Mouse (Mus musculus): Measurements from ENCODE around the gene 4931429L15Rik. TPM values are rescaled to one million over a fixed set of nuclear protein-coding genes. Genes with fewer than 3 reads are reported as not detected.
"Not testable (repeated sequence)": the region's sequence is repeated elsewhere in the genome, so short reads cannot be mapped to it uniquely, and the experiment has no call there.

4931429L15Rik gene
- polyA plus RNA-seq, 1 experiment from 2014 or later: not detected

GRCm38 (mm10) chr9:46337331-46337730 lies 17.5 kb upstream of the 4931429L15Rik start:
- WGBS: 33% methylated on average over 7 of the region's 7 CpGs
- Histone ChIP-seq H3K4me3 (no peak overlapping the region), H3K9ac (no peak overlapping the region), H3K4me1 (peaks cover 25% of the 10 kb centered on the region), H3K9me3 (no peaks in the 10 kb centered on the region), H3K36me3 (replicated peaks) (no peaks in the 10 kb centered on the region), H3K27ac (peak overlapping the region; percentile 56), H3K27me3 (replicated peaks) (0 out of 2 replicates have a peak, but pooled peaks cover 4% of the 10 kb centered on the region), H3K4me2 (no peak overlapping the region)
- no peak for ATAC-seq (replicated peaks)

- not testable (repeated sequence) for H3K4me2 ChIP-seq; H3K4me3 ChIP-seq; H3K27me3 ChIP-seq (replicated peaks); H3K27ac ChIP-seq; ATAC-seq (replicated peaks); H3K36me3 ChIP-seq (replicated peaks); H3K9me3 ChIP-seq; H3K9ac ChIP-seq
- 69% methylated on average over 13 of the region's 14 CpGs for WGBS
- peaks cover 25% of the 10 kb centered on the region for H3K4me1 ChIP-seq
Measured at GRCm38 (mm10) chr9:46336294-46336693, 16.5 kb upstream of the 4931429L15Rik start.

GRCm38 (mm10) chr9:46335461-46335995 lies 15.7 kb upstream of the 4931429L15Rik start:
- H3K9me3 ChIP-seq: no peaks in the 10 kb centered on the region
- H3K9ac ChIP-seq: no peak overlapping the region
- H3K36me3 ChIP-seq (replicated peaks): no peaks in the 10 kb centered on the region
- 0 out of 2 replicates have a peak, but pooled peaks cover 4% of the 10 kb centered on the region for H3K27me3 ChIP-seq (replicated peaks)
- H3K4me2 ChIP-seq: no peak overlapping the region
- no peak for ATAC-seq (replicated peaks)
- 78% methylated on average over 10 of the region's 10 CpGs for WGBS
- no peak overlapping the region for H3K4me3 ChIP-seq
- H3K4me1 ChIP-seq: peaks cover 25% of the 10 kb centered on the region
- no peak overlapping the region for H3K27ac ChIP-seq

- 0 out of 2 replicates have a peak, but pooled peaks cover 4% of the 10 kb centered on the region for H3K27me3 ChIP-seq (replicated peaks)
- ATAC-seq (replicated peaks): no peak
- H3K4me3 ChIP-seq: no peak overlapping the region
- H3K4me2 ChIP-seq: no peak overlapping the region
- no peak overlapping the region for H3K27ac ChIP-seq
- no peaks in the 10 kb centered on the region for H3K9me3 ChIP-seq
- no peaks in the 10 kb centered on the region for H3K36me3 ChIP-seq (replicated peaks)
- WGBS: 29% methylated on average over 26 of the region's 26 CpGs
- H3K4me1 ChIP-seq: peaks cover 25% of the 10 kb centered on the region
- no peak overlapping the region for H3K9ac ChIP-seq
Measured at GRCm38 (mm10) chr9:46334471-46335025, 14.8 kb upstream of the 4931429L15Rik start.

GRCm38 (mm10) chr9:46331301-46331700 lies 11.5 kb upstream of the 4931429L15Rik start:
- H3K27me3 ChIP-seq (replicated peaks): 0 out of 2 replicates have a peak, but pooled peaks cover 4% of the 10 kb centered on the region
- peaks cover 13% of the 10 kb centered on the region for H3K4me1 ChIP-seq
- WGBS: 40% methylated on average over 1 of the region's 1 CpGs
- no peak overlapping the region for H3K27ac ChIP-seq
- H3K36me3 ChIP-seq (replicated peaks): no peaks in the 10 kb centered on the region
- no peak overlapping the region for H3K4me2 ChIP-seq
- no peak overlapping the region for H3K9ac ChIP-seq
- H3K4me3 ChIP-seq: no peak overlapping the region
- no peaks in the 10 kb centered on the region for H3K9me3 ChIP-seq
- no peak for ATAC-seq (replicated peaks)

- H3K9ac ChIP-seq: no peak overlapping the region
- H3K4me3 ChIP-seq: no peak overlapping the region
- H3K4me1 ChIP-seq: peaks cover 13% of the 10 kb centered on the region
- H3K4me2 ChIP-seq: no peak overlapping the region
- no peak overlapping the region for H3K27ac ChIP-seq
- 0 out of 2 replicates have a peak, but pooled peaks cover 4% of the 10 kb centered on the region for H3K27me3 ChIP-seq (replicated peaks)
- no peak for ATAC-seq (replicated peaks)
- no peaks in the 10 kb centered on the region for H3K9me3 ChIP-seq
- WGBS: 50% methylated on average over 6 of the region's 6 CpGs
- no peaks in the 10 kb centered on the region for H3K36me3 ChIP-seq (replicated peaks)
Measured at GRCm38 (mm10) chr9:46330586-46330895, 10.8 kb upstream of the 4931429L15Rik start.

- 0 out of 2 replicates have a peak, but pooled peaks have one; percentile 7 for ATAC-seq (replicated peaks)
- Histone ChIP-seq H3K4me1 (peaks cover 13% of the 10 kb centered on the region), H3K27me3 (replicated peaks) (no peaks in the 10 kb centered on the region), H3K9ac (no peak overlapping the region), H3K4me2 (no peak overlapping the region), H3K4me3 (no peak overlapping the region), H3K27ac (peak overlapping the region; percentile 79; the same call in 1 of the 2 replicates), H3K9me3 (no peaks in the 10 kb centered on the region), H3K36me3 (replicated peaks) (no peaks in the 10 kb centered on the region)
- 20% methylated on average over 24 of the region's 24 CpGs for WGBS
Measured at GRCm38 (mm10) chr9:46329801-46330585, 10.2 kb upstream of the 4931429L15Rik start.

- WGBS: 2% methylated on average over 19 of the region's 19 CpGs
- H3K9me3 ChIP-seq: no peaks in the 10 kb centered on the region
- peak; percentile 48; the same call in 1 of the 2 replicates for ATAC-seq (replicated peaks)
- peaks cover 13% of the 10 kb centered on the region for H3K4me1 ChIP-seq
- peak overlapping the region; percentile 16 for H3K4me3 ChIP-seq
- H3K36me3 ChIP-seq (replicated peaks): no peaks in the 10 kb centered on the region
- H3K27me3 ChIP-seq (replicated peaks): no peaks in the 10 kb centered on the region
- H3K27ac ChIP-seq: peak overlapping the region; percentile 79
- peak overlapping the region; percentile 32 for H3K9ac ChIP-seq
- peak overlapping the region; percentile 45 for H3K4me2 ChIP-seq
Measured at GRCm38 (mm10) chr9:46329250-46329648, 9.5 kb upstream of the 4931429L15Rik start.

GRCm38 (mm10) chr9:46328572-46329249 lies 8.9 kb upstream of the 4931429L15Rik start:
- no peaks in the 10 kb centered on the region for H3K27me3 ChIP-seq (replicated peaks)
- H3K4me1 ChIP-seq: peaks cover 13% of the 10 kb centered on the region
- peak overlapping the region; percentile 16 for H3K4me3 ChIP-seq
- H3K4me2 ChIP-seq: peak overlapping the region; percentile 45
- peak overlapping the region; percentile 79 for H3K27ac ChIP-seq
- no peaks in the 10 kb centered on the region for H3K36me3 ChIP-seq (replicated peaks)
- peak overlapping the region; percentile 32 for H3K9ac ChIP-seq
- peak; percentile 79 for ATAC-seq (replicated peaks)
- H3K9me3 ChIP-seq: no peaks in the 10 kb centered on the region
- whole genome bisulfite sequencing: 2% methylated on average over 30 of the region's 30 CpGs

- H3K4me2 ChIP-seq: peak overlapping the region; percentile 45
- no peaks in the 10 kb centered on the region for H3K27me3 ChIP-seq (replicated peaks)
- H3K36me3 ChIP-seq (replicated peaks): no peaks in the 10 kb centered on the region
- no peak overlapping the region for H3K4me3 ChIP-seq
- peak; percentile 16; the same call in 1 of the 2 replicates for ATAC-seq (replicated peaks)
- no peaks in the 10 kb centered on the region for H3K9me3 ChIP-seq
- WGBS: 59% methylated on average over 25 of the region's 25 CpGs
- H3K27ac ChIP-seq: peak overlapping the region; percentile 79
- H3K9ac ChIP-seq: 0 out of 2 replicates have a peak overlapping the region, but pooled peaks have one; percentile 32
- peaks cover 13% of the 10 kb centered on the region for H3K4me1 ChIP-seq
Measured at GRCm38 (mm10) chr9:46327706-46328571, 8.2 kb upstream of the 4931429L15Rik start.

GRCm38 (mm10) chr9:46326694-46327405 lies 7.1 kb upstream of the 4931429L15Rik start:
- Histone ChIP-seq H3K9ac (no peak overlapping the region), H3K27ac (no peak overlapping the region), H3K4me2 (no peak overlapping the region), H3K27me3 (replicated peaks) (no peaks in the 10 kb centered on the region), H3K4me3 (no peak overlapping the region), H3K36me3 (replicated peaks) (no peaks in the 10 kb centered on the region), H3K9me3 (no peaks in the 10 kb centered on the region), H3K4me1 (peaks cover 13% of the 10 kb centered on the region)
- no peak for ATAC-seq (replicated peaks)
- WGBS: 87% methylated on average over 11 of the region's 11 CpGs
